Mouse (Mus musculus) layer of hippocampus, postnatal 25 days (tissue): ENCODE results near the gene Gabrr3. TPM values are rescaled to one million over a fixed set of nuclear protein-coding genes. Genes with fewer than 3 reads are reported as not detected.
"Not testable (repeated sequence)": the region's sequence is repeated elsewhere in the genome, so short reads cannot be mapped to it uniquely, and the experiment has no call there.

Source experiments
- DNase-seq, 2 experiments: peaks; one replicate each; pipeline ENCODE4 v3.0.0; 2022; ENCODE audit warnings: mixed read lengths in 2 of 2, low spot score in 1 of 2; ENCODE audit errors: extremely low spot score in 1 of 2
- total RNA-seq, 2 experiments: library from RNA; stranded (reverse); gene quantifications; 2 replicates each; pipeline ENCODE4 v1.2.3; 2021

Gene Gabrr3
- under 1 TPM in 1 of 2 experiments, not detected in 1; 0.15 TPM for total RNA-seq

DNA sequence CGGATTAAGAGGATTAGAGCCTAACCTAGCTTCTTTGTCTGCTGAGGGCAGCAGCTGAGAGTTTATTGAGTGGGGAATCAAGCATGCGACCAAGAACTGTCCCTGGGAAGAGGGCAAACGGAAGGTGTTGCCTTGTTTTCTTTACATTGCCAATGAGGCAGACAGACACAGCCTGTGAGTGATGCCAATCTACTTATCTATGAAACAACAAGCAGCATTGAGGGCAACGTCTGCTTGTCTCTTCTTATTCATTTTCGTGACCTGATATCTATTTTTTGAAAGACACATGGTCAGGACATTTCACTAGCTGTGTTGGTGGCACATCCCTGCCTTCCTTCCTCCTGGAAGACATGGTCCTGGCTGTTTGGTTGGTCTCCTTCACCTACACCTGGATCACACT, at the start of gene Gabrr3:
Gabrr3 (plus strand) TSS at position 301 of the 400 bp plus-strand sequence.
- no peak for DNase-seq

DNA sequence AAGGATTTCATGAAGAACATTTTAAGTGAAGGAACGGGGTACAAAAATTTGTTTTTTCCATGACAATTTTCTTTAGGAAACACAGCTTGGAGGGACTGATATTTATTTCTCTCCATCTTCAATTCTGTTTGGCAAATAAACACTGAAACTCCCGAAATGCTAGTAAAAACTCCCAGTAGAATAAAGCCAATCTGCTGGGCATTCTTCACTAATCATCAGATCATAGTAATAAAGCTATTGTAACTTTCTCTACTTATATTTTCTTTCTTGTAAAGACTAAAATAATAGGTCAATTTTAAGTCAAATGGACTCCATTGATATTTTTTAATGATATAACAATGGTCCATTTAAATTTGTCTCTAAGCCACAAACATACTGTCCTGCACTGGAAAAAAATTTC, 43.2 kb upstream of the Gabrr3 start, which contains the start of gene Olfr209:
Olfr209 (minus strand) TSS at position 101 of the 400 bp plus-strand sequence.
- no peak for DNase-seq

DNA sequence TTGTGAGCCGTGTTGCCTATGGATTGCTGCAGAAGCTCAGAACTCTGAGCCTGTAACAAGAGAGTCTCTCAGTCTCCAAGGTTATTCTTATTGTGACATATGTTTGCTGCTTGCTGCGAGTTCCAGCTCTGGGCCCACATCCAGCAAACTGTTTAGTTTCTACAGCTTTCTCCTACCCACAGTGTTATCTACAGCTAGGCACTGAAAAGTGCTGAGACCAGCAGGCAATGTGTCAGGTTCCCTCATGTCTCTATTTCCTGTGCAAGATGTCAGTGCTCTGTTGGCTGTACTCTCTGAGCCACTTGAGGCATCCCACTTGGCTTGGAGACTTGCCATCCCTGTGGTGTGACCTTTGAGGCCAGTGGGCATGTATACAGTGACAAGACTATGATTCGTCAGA, 13.8 kb upstream of the Gabrr3 start:
- peak; percentile 23 to 35 for DNase-seq

DNA sequence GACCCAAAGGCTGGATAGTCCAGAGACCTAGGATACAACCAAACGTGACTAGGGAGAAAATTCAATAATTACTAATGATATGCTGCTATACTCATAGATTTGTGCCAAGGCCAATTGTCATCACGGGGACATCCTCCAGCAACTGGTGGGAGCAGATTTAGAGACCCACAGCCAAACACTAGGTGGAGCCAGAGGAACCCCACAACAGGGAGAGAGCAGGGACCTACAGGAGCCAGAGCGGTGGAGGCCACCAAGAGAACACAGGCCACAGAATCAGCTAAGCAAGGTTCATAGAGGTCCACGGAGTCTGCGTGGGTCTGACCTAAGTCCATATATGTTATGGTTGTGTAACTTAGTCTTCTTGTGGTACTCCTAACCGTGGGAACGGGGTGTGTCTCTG, 6.0 kb upstream of the Gabrr3 start:
- DNase-seq: no peak

DNA sequence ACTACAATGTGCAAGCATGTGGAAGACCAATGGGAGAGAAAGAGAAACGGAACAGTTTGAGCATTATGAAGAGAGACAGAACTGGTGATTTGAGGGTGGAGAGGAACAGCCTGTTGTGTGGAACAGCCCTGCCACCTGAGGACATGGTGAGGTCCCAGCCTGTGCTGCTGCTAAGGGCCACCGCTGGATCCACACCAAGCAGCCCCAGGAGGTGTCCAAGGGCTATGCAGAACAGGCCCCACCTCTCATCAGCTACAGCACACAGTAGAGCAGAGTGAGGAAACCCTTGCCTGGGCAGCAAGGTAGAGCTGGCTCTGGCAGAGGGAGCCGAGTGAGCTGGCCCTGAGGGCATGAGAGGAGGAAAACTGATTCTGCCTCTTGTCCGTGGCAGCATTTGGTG, 5.1 kb upstream of the Gabrr3 start:
- no peak for DNase-seq

DNA sequence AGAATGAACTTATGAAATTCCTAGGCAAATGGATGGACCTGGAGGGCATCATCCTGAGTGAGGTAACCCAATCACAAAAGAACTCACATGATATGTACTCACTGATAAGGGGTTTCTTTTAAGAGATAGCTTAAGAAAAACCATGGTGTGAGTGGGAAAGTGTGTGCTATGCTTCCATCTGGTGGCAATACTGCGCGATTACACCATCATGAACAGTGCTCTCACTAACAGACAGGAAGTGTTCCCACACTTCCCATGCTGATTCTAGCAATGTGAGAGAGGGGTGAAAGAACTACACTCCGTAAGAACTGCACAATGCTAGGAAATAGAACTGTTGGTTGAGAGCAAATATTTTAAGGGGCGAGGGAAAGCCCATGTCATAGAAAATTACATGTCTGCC, 3.4 kb upstream of the Gabrr3 start:
- DNase-seq: no peak

DNA sequence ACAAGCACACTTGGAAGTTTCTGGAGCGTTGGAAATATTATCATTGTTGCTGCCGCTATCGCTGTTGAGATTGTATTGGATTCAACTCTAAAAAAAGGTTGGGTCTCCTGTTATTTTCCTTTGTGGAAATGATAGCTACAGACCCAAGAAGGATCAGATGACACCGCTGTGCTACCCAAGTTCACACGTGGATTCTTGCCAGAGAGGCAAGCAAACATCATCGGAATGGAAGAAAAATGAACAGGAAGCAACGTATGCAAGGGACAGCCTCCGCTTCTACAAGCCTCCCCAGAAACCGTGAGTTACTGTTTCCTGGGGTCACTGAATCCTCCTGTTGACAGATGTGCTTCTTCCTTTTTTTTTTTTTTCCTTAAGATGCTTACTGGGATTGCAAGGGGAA, 2.3 kb upstream of the Gabrr3 start:
- no peak for DNase-seq

DNA sequence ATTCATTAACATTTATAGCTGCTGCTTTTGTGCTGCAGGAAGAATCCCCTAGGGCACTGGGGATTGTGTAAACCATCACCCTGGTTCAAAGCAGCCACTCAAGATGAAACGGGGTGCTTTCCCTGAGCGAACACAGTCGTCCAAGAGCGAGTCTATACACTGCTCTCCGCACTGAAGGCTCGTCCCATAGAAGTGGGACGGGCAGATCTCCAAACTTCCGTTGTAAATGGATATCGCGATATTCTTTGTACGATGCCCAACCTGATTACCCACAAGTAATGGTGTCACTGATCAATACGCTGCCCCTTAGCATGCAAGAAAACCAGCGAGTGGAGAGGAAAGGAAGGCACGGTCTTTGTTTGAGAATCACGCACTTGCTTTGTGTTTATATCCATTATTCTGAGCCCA, 2.2 kb downstream of the Gabrr3 start:
- no peak for DNase-seq

DNA sequence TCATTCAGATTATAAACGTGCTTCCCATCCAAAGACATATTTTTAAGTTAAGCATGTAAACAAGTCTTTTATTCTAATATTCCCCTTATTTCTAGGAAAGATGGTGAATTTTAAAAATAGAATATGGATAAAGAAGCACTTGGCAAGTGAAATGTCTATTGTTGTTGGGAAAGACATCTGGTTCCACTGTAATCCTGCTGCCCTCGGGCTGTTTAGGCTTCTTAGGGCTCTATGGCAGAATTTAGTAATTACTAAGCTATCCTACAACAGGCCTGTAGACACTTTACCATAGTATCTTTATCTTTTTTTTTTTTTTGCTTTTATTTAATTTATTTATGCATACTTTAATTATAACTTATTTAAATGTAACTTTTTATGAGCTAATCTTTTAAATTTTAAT, 2.7 kb downstream of the Gabrr3 start:
- no peak for DNase-seq

DNA sequence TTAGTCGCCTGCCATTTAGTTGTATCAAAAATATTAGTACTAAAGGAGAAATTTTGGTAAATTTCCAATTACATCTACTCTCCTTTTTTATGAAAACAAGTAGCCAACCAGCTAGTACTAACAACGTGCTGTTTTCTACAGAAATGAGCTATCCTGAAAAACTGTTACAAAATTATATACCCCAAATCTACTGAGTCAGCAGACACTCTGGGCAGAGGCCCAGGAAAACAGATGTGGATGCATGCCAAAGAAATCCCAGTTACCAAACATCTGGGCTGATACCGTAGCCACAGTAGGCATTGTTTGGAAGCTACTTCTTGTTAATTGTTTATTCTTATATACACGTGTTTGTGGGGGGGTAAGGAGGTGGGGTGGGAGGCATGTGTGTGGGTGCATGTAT, 6.3 kb downstream of the Gabrr3 start:
- DNase-seq: no peak

DNA sequence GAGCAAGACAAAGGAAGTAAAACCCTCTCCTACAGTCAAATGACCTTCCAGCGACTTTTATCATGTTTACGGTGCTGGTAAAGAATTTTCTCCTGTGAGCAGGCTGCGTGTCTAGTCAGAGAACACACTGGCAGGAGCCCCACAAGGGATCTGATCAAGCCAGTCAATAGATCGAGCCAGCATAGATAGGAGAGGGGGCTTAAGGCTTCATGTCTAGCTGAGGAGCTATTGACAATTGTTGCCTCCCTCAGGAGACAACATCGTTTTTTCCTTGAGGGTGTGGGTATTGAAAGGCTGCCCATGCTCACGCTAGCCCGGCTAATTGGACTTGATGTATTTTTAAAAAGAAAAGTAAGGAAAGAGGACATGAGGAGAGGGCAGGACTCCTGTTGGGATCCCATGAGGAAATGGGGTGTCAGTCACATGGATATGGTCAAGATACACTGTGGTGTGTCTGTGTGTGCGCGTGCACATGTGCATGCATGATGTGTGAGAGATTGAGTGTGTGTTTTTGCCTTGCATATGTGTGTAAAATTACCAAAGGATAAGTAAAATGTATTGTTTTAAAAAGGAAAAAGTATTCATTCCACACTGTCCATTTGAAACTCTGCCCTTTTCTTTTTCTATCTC, 13.2 kb downstream of the Gabrr3 start:
- DNase-seq: no peak

DNA sequence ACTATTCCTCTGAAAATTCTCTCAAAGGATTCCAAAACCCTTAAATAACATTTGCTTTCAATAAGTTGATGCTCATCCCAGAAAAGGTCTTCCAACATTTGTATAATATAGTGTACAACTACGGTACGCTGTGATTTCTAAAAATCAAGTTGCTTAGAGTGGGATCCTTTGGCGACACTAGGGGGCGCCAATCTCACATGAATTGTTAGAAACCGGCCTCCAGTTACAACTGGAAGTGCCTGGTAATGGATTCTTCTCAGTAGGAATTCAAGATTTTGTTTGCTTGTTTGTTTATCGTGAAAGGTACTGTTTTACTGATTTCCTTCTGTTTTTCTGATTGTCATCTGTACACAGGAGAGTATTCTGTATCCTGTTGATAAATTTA, 13.7 kb downstream of the Gabrr3 start:
- DNase-seq: peak; percentile 58 to 89

DNA sequence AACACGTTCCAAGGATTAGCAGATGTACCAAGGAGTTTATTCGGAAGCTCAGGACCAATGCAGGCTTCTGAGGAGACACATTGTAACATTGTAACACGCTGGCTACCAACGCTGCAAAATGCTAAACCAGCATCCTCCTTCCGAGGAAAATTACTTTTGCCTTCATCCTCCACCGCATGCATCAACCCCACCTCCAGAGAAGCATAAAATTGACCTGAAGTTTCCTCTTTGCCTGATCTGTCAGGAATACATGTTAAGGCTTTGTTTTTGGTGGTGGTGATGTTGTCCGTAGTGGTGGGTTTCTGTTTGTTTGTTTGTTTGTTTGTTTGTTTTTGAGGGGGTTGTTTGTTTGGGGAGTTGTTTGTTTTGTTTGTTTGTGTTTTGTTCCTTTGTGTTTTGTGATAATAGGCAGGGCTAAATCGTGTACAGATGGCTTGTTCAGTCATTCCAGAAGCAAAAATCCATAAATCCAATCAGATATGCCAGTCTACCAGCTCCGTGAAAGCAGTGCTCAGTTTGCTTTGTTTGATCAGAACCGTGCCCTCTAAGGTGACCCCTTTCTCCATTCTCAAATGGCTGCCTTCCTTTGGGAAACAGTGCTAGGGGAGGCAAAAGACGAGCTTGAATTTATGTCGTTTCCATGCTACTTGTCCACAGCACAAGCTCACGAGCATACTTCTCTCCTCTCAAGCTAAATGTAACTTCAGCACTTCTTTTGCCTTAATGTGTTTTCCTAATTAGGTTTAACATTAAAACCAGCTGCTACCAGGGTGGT, 14.6 kb downstream of the Gabrr3 start:
- no peak for DNase-seq

DNA sequence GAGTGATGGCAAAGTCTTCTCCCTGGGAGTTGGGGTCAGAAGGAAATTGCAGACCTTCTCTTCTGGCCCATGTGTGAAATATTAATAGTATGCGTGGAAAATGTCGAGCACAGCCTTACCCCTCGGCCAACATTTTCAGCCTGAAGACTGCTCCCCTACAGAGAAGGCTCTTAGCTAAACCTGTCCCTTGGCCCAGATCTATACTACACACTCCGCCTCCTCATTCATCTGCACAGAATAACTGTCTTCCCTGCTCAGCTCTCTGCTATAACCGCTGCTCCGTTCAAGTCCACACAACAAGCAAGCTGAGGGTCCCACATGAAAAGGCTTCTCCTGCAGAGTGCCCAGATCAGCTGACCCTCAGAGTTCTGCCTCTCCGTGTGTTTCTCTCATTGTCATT, 20.8 kb downstream of the Gabrr3 start:
- no peak for DNase-seq

DNA sequence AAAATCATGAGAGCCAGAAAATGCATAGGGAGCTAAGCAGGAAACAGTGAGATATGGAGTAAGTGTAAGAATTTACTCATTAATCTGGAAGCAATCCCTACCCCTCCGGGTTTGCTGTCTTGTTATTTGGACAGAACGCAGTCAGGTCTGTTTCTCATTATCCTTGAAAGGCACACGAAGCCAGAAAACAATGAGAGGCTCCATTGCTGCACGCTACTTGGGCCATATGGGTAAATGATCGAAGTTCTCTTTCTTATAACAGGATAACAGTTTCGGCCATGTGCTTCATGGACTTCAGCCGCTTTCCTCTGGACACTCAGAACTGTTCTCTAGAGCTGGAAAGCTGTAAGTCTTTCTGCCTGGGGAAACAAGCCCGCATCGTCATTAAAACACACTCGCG, 26.0 kb downstream of the Gabrr3 start:
- DNase-seq: no peak

DNA sequence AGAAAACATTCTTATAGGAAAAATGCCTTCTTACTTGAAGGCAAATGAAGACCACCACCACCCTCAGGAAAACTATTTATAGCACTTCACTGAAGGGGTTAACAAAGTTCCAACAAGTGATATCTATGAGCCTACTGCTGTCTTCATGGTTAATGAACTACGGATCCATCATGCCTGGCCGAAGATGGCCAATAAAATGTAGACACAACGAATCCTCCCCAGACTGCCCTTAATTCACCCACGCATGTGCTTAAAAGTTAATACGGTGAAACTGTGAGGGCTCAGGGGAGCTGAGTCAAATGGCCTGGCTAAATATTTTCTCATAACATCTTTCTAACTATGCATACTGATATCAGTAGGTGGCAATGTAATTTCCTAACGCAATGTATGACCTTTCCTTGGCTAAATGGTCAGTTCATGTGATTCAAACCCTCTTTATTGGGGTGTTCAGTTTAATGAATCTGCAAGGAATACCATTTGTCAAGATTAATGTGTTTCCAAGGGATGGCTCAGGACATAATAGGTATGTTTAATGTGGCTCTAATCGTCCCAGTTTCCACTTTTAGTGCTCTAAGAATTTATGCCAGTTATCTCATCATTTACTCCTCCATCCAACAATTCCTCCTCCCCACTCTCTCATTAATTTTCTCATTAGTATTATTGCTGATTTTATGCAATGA, 37.9 kb downstream of the Gabrr3 start:
- DNase-seq: no peak

DNA sequence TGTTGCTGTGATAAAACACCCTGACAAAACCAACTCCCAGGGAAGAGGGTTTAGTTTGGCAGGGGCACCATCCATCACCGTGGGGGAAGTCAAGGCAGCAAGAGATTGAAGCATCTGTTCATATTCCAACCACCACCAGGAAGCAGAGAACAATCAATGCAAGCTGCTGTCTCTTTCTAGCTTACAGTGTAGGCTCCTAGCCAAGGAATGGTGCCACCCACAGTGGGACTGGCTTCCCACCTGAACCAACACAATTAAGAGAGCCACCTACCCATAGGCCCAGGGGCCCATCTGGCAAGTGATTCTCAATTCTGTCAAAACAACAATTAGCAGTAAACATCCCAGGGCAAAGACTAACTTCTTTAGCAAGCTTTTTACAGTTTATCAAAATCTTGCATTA, 41.0 kb downstream of the Gabrr3 start:
- DNase-seq: no peak

DNA sequence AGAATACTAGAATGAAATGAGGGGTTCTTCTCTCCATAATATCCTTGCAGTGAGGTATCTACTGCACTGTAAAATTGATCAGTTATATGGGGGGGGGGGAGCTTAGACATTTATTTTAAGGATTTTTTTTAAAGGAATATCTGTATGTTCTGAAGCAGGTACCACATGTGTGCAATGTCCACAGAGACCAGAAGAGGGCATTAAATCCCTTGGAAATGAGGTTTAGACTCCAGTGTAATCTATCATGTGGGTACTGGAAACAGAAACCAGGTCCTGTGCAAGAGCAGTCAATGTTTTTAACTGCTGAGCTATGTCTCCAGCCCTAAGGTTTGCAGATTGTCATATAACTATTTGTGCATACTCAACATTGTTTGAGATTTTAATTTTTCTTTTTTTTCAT, 42.0 kb downstream of the Gabrr3 start:
- DNase-seq: no peak

DNA sequence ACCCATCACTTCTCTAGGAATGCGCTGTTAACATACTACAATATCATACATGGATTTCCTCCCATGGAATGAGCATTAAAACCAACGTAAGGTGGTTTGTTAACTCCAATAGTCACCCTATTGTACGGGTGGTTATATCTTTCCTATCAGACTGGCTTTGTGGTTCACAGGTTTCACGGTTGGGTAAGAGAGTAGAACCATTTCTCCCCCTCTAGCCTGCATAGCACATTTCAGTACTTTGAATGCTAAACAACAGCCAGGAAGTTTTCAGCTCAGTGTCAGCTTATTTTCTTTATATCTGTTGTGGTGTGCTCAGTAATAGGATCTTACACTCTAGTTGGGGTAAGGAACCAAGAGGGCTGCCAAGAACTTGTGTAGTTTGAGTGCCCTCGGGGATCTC, 44.7 kb downstream of the Gabrr3 start:
- no peak for DNase-seq

DNA sequence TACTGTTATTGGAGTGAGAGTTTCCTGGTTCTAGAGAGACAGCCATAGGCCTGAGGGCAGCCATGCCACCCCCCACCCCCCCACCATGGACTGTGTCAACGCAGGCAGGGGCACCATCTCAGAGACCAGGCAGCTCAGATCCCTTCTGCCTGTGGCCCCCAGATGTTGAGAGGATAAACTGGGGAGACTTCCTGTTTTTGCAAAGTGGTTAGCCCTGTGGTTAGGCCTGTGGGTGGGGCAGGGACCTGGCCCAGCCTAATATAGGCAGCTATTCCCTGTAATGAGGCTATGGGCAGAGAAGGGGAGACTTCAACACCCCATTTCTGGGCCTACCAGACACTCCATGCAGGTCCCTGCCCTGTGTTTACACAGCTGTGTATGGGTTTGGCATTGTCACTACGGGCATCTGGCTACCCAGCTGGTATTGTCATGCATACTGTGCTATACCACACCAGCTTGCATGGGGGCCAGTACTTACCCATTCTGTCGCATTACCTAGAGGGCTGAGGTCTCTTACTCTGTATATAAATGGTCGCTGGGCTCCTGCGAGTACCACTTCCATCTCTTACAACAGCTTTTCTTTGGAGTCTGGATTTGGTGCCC, 52.2 kb downstream of the Gabrr3 start:
- not testable (repeated sequence) for DNase-seq

DNA sequence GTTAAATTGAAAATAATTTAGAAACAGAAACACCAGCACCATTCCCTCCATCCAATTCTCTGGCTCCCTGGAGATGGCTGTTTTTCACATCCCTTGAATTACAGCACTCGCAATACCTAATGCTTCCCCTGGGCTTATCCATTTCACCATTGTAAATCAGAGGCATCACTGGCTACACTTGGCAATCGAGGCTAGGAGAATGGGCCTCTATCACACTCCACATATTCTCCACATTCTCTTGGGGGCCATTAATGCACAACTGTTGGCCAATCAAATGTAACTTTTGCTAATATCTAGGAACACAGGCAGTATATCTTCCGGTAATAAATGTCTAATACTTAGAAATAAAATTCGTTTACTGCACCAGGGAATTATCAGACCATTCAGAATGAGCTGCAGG, 56.4 kb downstream of the Gabrr3 start:
- no peak for DNase-seq
